Mouse (Mus musculus) kidney, adult 11 months (tissue): ENCODE data around the gene Gm28308.

Source experiments
- DNase-seq: peaks from one replicate; pipeline ENCODE4 v3.0.0; 2022

Gene Gm28308

GRCm38 (mm10) chr6:52231885-52232567 lies 18.9 kb upstream of the Gm28308 start:
- DNase-seq, result peak; percentile 59

DNA sequence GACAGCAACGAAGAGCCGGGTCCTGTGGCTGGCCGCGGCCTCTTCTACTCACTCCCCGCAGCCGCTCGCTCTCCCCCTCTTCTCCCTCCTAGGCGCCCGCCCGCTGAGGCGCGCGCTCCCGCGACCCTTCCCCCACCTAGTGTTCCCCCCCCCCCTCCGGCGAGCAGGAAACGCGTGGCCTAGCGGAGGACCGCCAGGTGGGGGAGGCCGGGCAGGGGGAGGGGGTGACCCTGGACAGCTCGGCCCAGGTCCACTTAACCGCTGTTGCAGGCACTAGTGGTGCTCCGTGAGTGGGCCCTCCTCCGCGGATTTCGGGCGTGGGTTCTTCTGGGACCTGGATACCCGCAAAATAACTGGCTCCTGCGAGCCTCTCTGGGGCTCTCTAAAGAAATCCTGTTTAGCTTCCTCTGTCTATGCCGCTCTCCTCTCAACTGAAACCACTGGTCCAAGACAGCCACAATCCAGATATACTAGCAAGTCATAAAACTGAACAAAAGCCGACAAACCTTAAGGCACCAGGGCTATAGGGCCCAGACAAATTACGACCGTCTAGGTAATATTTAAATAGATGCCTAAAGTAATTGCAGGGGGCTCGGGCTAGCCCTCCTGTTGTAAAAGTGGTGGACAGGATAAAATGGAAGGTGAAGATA lies 17.5 kb upstream of the Gm28308 start, which contains the start of gene Hoxa9:
Gene Hoxa9 (minus strand): TSS at position 574 of the 650 bp plus-strand sequence.
- peak; percentile 70 for DNase-seq

GRCm38 (mm10) chr6:52229558-52230416 lies 16.6 kb upstream of the Gm28308 start:
- peak; percentile 86 for DNase-seq

DNA sequence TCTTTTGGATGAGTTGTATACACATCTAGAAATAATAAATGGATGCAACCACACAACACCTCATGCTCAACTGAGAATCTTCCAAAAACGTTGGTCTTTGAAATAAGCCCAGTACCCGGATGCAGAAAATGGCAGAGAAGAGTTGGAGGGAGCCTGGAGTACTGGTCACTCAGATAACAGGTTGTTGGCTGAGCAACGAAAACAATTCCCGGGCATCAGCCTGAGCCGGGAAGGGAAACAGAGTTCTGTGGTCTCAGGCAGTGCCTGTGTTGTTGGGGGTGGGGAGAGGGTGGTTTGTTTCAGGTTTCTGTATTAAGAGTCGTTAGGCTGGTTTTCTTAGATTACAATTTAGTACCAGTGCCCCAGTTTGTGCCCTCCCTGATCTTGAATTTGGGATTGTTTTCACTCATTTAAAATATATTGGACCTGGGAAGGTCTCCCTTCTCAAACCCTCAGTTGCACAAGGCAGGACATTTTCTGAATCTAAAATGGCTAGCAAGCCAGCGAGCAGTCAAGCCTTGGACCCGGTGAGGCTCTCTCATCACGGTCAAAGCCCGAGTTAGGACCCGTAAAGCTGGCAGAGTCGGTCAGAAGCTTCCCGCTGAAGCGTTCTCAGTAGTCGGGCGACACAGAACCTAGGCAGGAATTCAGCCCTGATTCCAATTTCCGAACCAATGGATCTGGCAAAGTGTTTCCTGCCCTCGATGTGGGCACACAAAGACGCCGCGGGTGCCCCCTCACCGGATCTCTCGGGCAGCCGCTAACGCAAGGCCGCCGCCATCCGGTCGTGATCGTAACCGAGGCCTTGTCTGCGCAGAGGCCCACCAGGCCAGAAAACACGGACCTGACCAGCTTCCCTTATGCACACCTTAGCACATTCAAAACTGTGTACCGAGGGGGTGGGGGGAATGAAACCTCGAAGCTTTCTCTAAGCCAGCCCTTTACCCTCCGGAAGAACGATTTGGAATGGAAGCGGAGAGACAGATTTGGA lies 15.6 kb upstream of the Gm28308 start:
- DNase-seq, result peak; percentile 53

DNA sequence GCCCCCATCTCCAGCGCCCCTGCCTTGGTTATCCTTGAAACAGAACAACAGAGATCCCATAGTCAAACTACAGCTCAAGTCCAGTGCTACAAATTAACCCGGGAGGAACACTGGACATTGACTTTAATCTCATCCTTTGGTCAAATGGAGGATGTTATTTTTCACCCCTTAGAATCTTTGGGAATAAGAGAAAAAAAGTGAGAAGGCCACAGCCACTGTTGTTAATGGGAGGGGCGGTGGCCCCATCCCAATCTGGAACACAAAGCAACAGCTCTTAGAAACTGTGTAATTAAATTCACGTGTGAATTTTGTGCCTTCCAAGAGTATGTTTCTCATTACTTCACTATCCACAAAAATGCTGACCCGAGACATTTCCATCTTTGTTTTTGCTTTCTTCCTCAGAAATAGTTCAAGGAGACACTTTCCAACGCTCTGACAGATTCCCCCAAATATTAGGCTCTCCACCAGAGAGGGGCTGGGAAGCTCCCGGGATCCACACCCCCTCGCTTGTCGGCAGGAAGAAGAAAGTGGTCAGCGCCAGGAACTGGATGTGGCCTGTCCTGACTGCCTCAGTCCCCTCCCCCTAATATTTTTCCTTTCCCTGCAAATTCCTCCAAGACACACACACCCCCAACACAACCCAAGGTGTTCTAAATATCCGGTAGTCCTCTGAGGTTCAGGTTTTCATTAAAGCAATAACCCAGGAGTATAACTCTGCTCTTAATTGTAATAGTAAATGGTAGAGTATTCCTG lies 14.5 kb upstream of the Gm28308 start:
- DNase-seq, result peak; percentile 47

- DNase-seq, result peak; percentile 48
Observed at GRCm38 (mm10) chr6:52226569-52227257, 13.6 kb upstream of the Gm28308 start.

DNA sequence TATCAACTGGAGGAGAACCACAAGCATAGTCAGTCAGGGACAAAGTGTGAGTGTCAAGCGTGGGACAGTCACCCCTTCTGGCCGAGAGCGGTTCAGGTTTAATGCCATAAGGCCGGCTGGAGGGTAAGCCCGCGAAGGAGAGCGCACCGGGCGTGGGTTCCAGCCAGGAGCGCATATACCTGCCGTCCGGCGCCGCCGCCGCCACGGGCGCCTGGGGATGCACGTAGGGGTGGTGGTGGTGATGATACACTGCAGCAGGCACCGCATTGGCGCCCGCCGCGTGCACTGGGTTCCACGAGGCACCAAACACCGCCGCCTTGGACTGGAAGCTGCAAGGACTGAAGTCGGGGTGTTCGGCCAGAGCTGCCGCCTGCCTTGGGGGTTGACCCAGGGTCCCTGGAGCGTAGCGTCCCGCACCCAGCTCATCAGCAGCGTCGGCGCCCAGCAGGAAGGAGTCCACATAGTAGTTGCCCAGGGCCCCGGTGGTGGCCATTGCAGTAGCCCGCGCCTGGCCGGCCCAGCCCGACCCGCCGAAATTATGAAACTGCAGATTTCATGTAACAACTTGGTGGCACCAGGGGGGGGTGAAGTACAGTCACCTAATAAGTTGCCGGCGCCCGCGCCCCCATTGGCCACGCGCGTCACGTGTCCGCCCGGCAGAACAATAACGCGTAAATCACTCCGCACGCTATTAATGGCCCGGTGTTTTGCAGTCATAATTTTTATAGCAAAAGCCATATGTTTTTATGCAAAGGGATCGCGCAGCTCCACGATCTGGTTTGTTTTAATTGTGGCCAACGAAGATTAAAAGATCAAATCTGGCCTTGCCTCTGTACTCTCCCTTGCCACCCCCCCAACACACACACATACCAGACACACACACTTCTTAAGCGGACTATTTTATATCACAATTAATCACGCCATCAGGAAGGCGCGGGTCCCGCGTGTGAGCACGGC lies 12.8 kb upstream of the Gm28308 start:
- DNase-seq, result peak; percentile 91

- DNase-seq, result peak; percentile 38
Observed at GRCm38 (mm10) chr6:52224895-52225611, 11.9 kb upstream of the Gm28308 start.

DNA sequence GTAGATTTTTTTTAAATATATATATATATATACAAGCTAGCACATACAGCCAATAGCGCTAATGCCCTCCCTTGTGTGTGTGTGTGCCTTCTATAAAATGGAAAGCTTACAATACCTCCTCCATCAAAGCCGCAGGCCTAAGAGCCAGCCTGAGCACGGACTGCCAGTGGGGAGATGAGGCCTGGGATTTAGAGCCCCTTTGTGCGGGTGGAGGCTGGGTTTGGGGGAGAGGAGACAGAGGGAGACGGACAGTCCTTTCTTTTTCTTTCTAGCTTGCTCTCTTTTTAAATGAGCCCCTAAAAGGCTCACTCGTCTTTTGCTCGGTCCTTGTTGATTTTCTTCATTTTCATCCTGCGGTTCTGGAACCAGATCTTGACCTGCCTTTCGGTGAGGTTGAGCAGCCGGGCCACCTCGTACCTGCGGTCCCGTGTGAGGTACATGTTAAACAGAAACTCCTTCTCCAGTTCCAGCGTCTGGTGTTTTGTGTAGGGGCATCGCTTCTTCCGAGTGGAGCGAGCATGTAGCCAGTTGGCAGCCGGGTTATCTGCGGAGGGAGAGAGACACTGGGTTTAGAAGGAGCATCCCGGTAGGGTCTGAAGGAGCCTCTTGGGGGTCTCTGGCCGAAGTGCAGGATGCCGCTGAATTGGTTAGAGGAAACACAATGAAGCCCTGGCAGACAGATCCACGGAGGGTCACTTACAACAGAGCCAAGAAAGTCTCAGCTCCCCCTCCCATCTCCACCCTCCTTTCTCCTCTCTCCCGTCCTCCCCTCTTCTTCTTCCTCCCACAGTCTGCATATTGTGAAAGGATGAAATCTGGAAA lies 11.0 kb upstream of the Gm28308 start:
- DNase-seq, result peak; percentile 33

DNA sequence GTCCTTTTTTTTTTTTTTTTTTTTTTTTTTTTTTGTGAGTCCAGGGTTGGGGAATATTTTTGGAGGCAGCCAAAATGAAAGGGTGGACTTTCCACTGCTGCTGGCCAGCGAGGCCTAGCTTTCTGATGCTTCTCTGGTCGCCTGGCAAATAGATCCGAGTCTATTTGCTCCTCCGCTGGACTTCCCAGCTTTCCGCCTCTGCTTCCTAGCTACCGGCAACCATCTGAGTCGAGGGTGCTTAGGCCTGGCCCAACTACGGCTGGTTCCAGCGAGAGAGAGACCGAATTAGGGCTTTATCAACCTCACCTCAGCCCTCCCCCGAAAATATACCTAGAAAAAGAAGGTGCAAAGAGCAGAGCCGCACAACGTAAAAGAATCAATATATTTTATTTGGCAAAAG lies 9.6 kb upstream of the Gm28308 start:
- no peak for DNase-seq

GRCm38 (mm10) chr6:52221993-52222685 lies 9.0 kb upstream of the Gm28308 start:
- DNase-seq, result no peak

- peak; percentile 94 for DNase-seq
Observed at GRCm38 (mm10) chr6:52221337-52221992, 8.3 kb upstream of the Gm28308 start, which contains the start of gene Hoxa7. Gene Hoxa7, minus strand, starts transcription at chr6:52221854.

DNA sequence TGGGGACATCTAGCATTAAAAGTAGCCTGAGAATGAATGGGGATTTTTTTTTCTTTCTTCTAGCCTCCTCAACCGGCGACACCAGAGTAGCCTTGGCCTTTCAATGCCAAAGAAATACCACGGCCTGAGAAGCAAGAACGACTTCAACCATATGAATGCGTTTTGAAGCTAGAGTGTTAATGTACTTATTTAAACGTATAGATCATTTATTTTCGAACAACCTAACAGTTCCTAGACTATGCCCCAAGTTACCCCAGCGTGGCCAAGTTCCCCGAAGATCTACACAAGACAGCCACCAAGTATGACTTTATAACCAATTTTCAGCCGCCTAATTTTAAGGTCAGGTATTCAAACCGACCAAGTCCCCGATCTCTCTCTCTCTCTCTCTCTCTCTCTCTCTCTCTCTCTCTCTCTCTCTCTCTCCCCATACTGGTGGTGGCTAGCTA lies 7.7 kb upstream of the Gm28308 start:
- peak; percentile 20 for DNase-seq

DNA sequence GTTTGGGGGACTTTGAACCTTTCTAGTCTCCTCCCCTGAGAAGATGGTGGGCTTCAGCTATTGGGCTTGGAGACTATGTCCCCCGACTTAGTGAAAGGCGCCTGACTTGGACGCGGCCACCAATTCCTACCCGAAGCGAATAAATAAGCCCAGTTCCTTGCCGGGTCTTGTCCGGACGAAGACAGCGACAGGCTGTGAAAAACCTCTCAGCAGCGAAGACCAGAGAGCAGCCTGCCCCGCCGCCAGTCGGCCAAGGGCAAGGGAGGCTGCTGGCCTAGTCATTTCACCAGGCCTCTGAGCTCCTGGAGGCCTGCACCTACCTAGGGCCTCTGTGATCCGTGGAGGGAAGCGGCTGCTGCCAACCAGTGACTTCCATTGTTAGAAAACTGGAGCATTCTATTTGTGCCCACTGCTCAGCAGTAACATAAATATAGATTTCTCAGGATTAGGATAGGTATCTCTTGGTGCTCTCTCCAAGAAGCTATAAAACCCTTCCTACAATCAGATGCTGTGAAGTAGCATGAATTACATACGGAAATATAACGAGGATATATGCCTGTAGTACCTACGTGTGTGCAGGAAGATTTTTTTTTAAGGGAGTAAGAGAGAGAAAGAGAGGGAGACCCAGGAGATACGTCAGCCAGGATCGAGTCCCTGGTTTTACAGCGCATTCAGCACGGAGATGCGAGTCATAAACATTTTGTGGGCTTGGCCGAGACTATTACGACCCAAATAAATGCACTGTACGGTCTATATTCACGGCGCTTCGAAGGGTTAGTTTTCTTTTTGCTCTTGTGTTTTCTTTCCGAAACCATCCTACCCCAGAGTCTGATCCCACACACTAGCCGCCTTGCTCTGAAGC lies 7.1 kb upstream of the Gm28308 start:
- DNase-seq, result peak; percentile 69

DNA sequence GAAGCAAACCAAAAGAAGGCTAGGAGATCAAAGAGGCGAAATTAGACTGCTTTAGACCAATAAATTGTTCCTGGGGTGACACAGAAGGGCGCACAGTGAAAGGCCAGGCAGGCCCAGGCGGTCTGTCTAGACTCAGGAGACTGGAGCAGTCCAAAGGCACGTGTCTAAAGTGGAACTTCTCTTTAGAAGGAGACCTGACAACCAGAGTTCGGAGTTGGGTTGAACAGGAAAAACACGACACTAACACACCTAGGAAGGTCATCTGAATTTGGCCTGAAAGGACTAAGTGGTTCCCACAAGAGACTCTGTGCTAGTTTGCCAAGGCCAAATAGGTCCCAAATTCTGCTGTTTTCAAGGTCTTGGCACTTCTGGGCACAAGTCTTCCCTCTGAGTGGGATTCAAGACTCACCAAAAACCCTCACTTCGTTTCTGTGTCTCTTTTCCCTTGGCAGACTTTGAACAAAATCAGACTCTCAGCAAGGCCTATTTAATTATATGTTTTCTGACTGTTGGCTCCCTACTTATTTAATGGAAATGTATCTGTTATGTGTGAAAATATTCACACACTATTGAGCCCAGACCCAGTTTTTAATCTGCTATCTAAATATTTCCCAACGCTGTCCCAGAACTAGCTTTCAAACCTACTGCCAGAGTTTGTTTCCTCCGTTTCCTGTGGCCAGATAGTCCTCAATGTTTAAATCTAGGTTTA lies 6.2 kb upstream of the Gm28308 start:
- DNase-seq, result peak; percentile 34
